10 mouse cellular contexts compared by ENCODE assay signal in genomic region chr8:121827726-121828125, GRCm38 (mm10). TPM values are rescaled to one million over a fixed set of nuclear protein-coding genes. Genes with fewer than 3 reads are reported as not detected.
DNase-seq lines count a peak whose midpoint lies in the region; ATAC-seq and TF ChIP-seq lines count a peak whose summit lies in the region.
"Had no signal": no experiment of that assay in that cellular context is flagged by ENCODE, and none has a peak within 500 bp of the region (broad histone marks: within the 10 kb centered on the region; RNA-seq: fewer than 3 reads in every experiment).

No protein-coding gene starts in this region.

- peaks cover 6% of the 10 kb centered on the region for H3K36me3 ChIP-seq in forebrain, embryonic 10.5 days (replicated peaks)
- no peaks in the 10 kb centered on the region for H3K36me3 ChIP-seq in forebrain, embryonic 11.5 days (ENCODE audit: control insufficient read depth, insufficient read depth, low read length)
- no peaks in the 10 kb centered on the region for H3K36me3 ChIP-seq in limb, embryonic 12.5 days
- peaks cover 4% of the 10 kb centered on the region; the same call in 1 of the 2 replicates for H3K36me3 ChIP-seq in limb, embryonic 10.5 days
- no peaks in the 10 kb centered on the region for H3K36me3 ChIP-seq in ES-Bruce4 (ENCODE audit: control insufficient read depth, insufficient read depth, low read length, poor library complexity, severe bottlenecking)
- no peaks in the 10 kb centered on the region for H3K36me3 ChIP-seq in hindbrain, postnatal 0 days (ENCODE audit: insufficient read depth, low read length)

- no peaks in the 10 kb centered on the region for H3K9me3 ChIP-seq in forebrain, embryonic 10.5 days
- H3K9me3 ChIP-seq in forebrain, embryonic 11.5 days (ENCODE audit: control insufficient read depth, low read length) = no peaks in the 10 kb centered on the region
- no peaks in the 10 kb centered on the region for H3K9me3 ChIP-seq in limb, embryonic 12.5 days
- H3K9me3 ChIP-seq in limb, embryonic 10.5 days (replicated peaks) = no peaks in the 10 kb centered on the region
- H3K9me3 ChIP-seq in ES-Bruce4 (replicated peaks; ENCODE audit: control insufficient read depth, insufficient read depth, low read length, poor library complexity, severe bottlenecking) = no peaks in the 10 kb centered on the region
- no peaks in the 10 kb centered on the region for H3K9me3 ChIP-seq in hindbrain, postnatal 0 days (ENCODE audit: low read length)

- no peak for DNase-seq in forebrain, embryonic 10.5 days (ENCODE audit: extremely low spot score, low spot score)
- no peak for DNase-seq in forebrain, embryonic 11.5 days (ENCODE audit: low spot score)
- DNase-seq in limb, embryonic 10.5 days (ENCODE audit: low spot score) = no peak
- no peak for DNase-seq in hindbrain, postnatal 0 days (ENCODE audit: low spot score)
- DNase-seq in layer of hippocampus, adult 18-20 months (ENCODE audit: low spot score in 2 of 2) = no peak
- DNase-seq: embryo, embryonic 11 days; lung, adult 18-20 months had no signal

- TF ChIP-seq POLR2A in ES-Bruce4 (IDR thresholded peaks at IDR 0.05; ENCODE audit: insufficient read depth, low read length) = no peak

- no peak overlapping the region for H3K27ac ChIP-seq in forebrain, embryonic 10.5 days
- no peak overlapping the region for H3K27ac ChIP-seq in forebrain, embryonic 11.5 days (ENCODE audit: low read depth, low read length)
- H3K27ac ChIP-seq in limb, embryonic 12.5 days = no peak overlapping the region
- no peak overlapping the region for H3K27ac ChIP-seq in limb, embryonic 10.5 days
- no peak overlapping the region for H3K27ac ChIP-seq in ES-Bruce4 (ENCODE audit: insufficient read depth, low read length)
- H3K27ac ChIP-seq in hindbrain, postnatal 0 days = no peak overlapping the region

- peak overlapping the region; percentile 97; the same call in 1 of the 2 replicates for H3K4me3 ChIP-seq in forebrain, embryonic 10.5 days
- no peak overlapping the region for H3K4me3 ChIP-seq in forebrain, embryonic 11.5 days (ENCODE audit: low read depth, low read length)
- 0 out of 2 replicates have a peak overlapping the region, but pooled peaks have one; percentile 86 for H3K4me3 ChIP-seq in limb, embryonic 12.5 days (replicated peaks)
- no peak overlapping the region for H3K4me3 ChIP-seq in limb, embryonic 10.5 days
- peak overlapping the region; percentile 13; the same call in 1 of the 2 replicates for H3K4me3 ChIP-seq in ES-Bruce4 (ENCODE audit: low read depth, low read length)
- no peak overlapping the region; the same call in 1 of the 2 replicates for H3K4me3 ChIP-seq in hindbrain, postnatal 0 days (ENCODE audit: low read length)

- no peak overlapping the region for H3K4me2 ChIP-seq in forebrain, embryonic 11.5 days (ENCODE audit: low read depth, low read length, severe bottlenecking)
- H3K4me2 ChIP-seq in limb, embryonic 12.5 days = no peak overlapping the region
- H3K4me2 ChIP-seq in hindbrain, postnatal 0 days (ENCODE audit: low read depth, low read length) = peak overlapping the region; percentile 77; the same call in 1 of the 2 replicates

- H3K27me3 ChIP-seq in forebrain, embryonic 10.5 days (ENCODE audit: poor library complexity, severe bottlenecking) = 0 out of 2 replicates have a peak, but pooled peaks cover 4% of the 10 kb centered on the region
- H3K27me3 ChIP-seq in forebrain, embryonic 11.5 days (ENCODE audit: control insufficient read depth, insufficient read depth, low read length) = no peaks in the 10 kb centered on the region
- peaks cover 5% of the 10 kb centered on the region for H3K27me3 ChIP-seq in limb, embryonic 12.5 days
- peaks cover 11% of the 10 kb centered on the region; the same call in 1 of the 2 replicates for H3K27me3 ChIP-seq in limb, embryonic 10.5 days (ENCODE audit: low read depth, poor library complexity, severe bottlenecking)
- no peaks in the 10 kb centered on the region for H3K27me3 ChIP-seq in ES-Bruce4 (ENCODE audit: control insufficient read depth, insufficient read depth, low read length, poor library complexity, severe bottlenecking)
- no peaks in the 10 kb centered on the region for H3K27me3 ChIP-seq in hindbrain, postnatal 0 days (ENCODE audit: insufficient read depth, low read length)

- 97% methylated on average over 5 of the region's 5 CpGs for WGBS in forebrain, embryonic 10.5 days
- WGBS in forebrain, embryonic 11.5 days = 95% methylated on average over 5 of the region's 5 CpGs
- whole genome bisulfite sequencing in limb, embryonic 12.5 days = 89% methylated on average over 5 of the region's 5 CpGs
- 93% methylated on average over 5 of the region's 5 CpGs for WGBS in limb, embryonic 10.5 days
- 93% methylated on average over 5 of the region's 5 CpGs for WGBS in hindbrain, postnatal 0 days

- ATAC-seq in forebrain, embryonic 11.5 days (replicated peaks; ENCODE audit: low FRiP score) = no peak
- ATAC-seq in limb, embryonic 12.5 days (ENCODE audit: insufficient number of reproducible peaks, insufficient read depth, low FRiP score, low TSS enrichment, low read depth) = no peak
- ATAC-seq in hindbrain, postnatal 0 days = no peak
- no peak for ATAC-seq in CD4-positive, CD25-positive, alpha-beta regulatory T cell, adult 4 months

- TF ChIP-seq EP300 in ES-Bruce4 (IDR thresholded peaks at IDR 0.05; ENCODE audit: insufficient read depth, low read depth, low read length) = no peak

- H3K9ac ChIP-seq in forebrain, embryonic 11.5 days (ENCODE audit: low read length) = no peak overlapping the region
- H3K9ac ChIP-seq in limb, embryonic 12.5 days (replicated peaks) = no peak overlapping the region
- H3K9ac ChIP-seq in ES-Bruce4 (ENCODE audit: low read depth, poor library complexity, severe bottlenecking) = 0 out of 2 replicates have a peak overlapping the region, but pooled peaks have one; percentile 83
- no peak overlapping the region for H3K9ac ChIP-seq in hindbrain, postnatal 0 days (replicated peaks; ENCODE audit: low read length)

- H3K4me1 ChIP-seq in forebrain, embryonic 10.5 days = peaks cover 19% of the 10 kb centered on the region
- peaks cover 5% of the 10 kb centered on the region; the same call in 1 of the 2 replicates for H3K4me1 ChIP-seq in forebrain, embryonic 11.5 days (replicated peaks; ENCODE audit: control insufficient read depth, insufficient read depth, low read length)
- H3K4me1 ChIP-seq in limb, embryonic 12.5 days (replicated peaks) = peaks cover 12% of the 10 kb centered on the region
- H3K4me1 ChIP-seq in limb, embryonic 10.5 days = peaks cover 23% of the 10 kb centered on the region
- H3K4me1 ChIP-seq in ES-Bruce4 (ENCODE audit: control insufficient read depth, insufficient read depth, low read length) = no peaks in the 10 kb centered on the region
- H3K4me1 ChIP-seq in hindbrain, postnatal 0 days (ENCODE audit: insufficient read depth, low read length) = peaks cover 11% of the 10 kb centered on the region

- no peak for TF ChIP-seq CTCF in ES-Bruce4 (IDR thresholded peaks at IDR 0.05; ENCODE audit: low read depth, low read length)
- no peak for TF ChIP-seq CTCF in hindbrain, postnatal 0 days (IDR thresholded peaks at IDR 0.05; ENCODE audit: low read depth)

RNA-seq across cellular contexts. Expression of gene Klhdc4, which starts 1.6 kb away (rescaled TPM):
- polyA plus RNA-seq in forebrain, embryonic 10.5 days (2016; fragmentation: Nextera tagmentation; extraction: Ambion mirVana) = 74.4 and 76.8 TPM in 2 replicates
- 55.4 and 59.8 TPM in 2 replicates for polyA plus RNA-seq in forebrain, embryonic 11.5 days (2014; fragmentation: Nextera tagmentation; extraction: Ambion mirVana)
- polyA plus RNA-seq in limb, embryonic 12.5 days (2016; fragmentation: Nextera tagmentation; extraction: Ambion mirVana) = 49.5 and 49.9 TPM in 2 replicates
- polyA plus RNA-seq in limb, embryonic 10.5 days (2016; fragmentation: Nextera tagmentation; extraction: Ambion mirVana) = 64.2 and 64.4 TPM in 2 replicates
- 34.6 and 42.1 TPM in 2 replicates for polyA plus RNA-seq in ES-Bruce4 (2011; ENCODE audit: insufficient read depth, insufficient read length, low read depth, missing spikeins)
- total RNA-seq in hindbrain, postnatal 0 days (2014; rRNA removed) = 25.2 and 32.5 TPM in 2 replicates
- 34.5 and 36.3 TPM in 2 replicates for polyA plus RNA-seq in hindbrain, postnatal 0 days (2015; fragmentation: Nextera tagmentation; extraction: Ambion mirVana)
- 10 to 100 TPM; 28.0 to 40.9 TPM for polyA plus RNA-seq in CD4-positive, CD25-positive, alpha-beta regulatory T cell, adult 4 months (2017; shearing (Covaris generic))
- total RNA-seq in layer of hippocampus, adult 18-20 months (2021) = 10 to 100 TPM; 27.0 to 27.9 TPM

Comparison
In these comparisons a context has a peak if more than half of its experiments do, and no peak if none do; other contexts are left out.
1. H3K4me3 ChIP-seq: peak in forebrain, embryonic 10.5 days (single experiment), limb, embryonic 12.5 days (single experiment) and ES-Bruce4 (single experiment); none in forebrain, embryonic 11.5 days (single experiment), limb, embryonic 10.5 days (single experiment) and hindbrain, postnatal 0 days (single experiment).